Mouse (Mus musculus) colon, adult 2 months (tissue): ENCODE measurements around the gene Bud13. TPM values are rescaled to one million over a fixed set of nuclear protein-coding genes. Genes with fewer than 3 reads are reported as not detected.

Source experiments
- polyA plus RNA-seq: library from polyadenylated mRNA; depleted of rRNA; stranded (reverse); fragments of >200 nt; gene quantifications from 2 replicates; pipeline ENCODE4 v1.2.3, GENCODE M21; 2012; rRNA removed

Bud13 gene
- polyA plus RNA-seq: 6.4 and 9.0 TPM in 2 replicates

GRCm38 (mm10) chr9:46282631-46283436, at the start of gene Bud13:
Gene Bud13 (plus strand): TSS chr9:46283008.

GRCm38 (mm10) chr9:46235596-46235648, 47.4 kb upstream of the Bud13 start, which contains the start of gene Apoc3:
Gene Apoc3 (minus strand): TSS chr9:46235636.

DNA sequence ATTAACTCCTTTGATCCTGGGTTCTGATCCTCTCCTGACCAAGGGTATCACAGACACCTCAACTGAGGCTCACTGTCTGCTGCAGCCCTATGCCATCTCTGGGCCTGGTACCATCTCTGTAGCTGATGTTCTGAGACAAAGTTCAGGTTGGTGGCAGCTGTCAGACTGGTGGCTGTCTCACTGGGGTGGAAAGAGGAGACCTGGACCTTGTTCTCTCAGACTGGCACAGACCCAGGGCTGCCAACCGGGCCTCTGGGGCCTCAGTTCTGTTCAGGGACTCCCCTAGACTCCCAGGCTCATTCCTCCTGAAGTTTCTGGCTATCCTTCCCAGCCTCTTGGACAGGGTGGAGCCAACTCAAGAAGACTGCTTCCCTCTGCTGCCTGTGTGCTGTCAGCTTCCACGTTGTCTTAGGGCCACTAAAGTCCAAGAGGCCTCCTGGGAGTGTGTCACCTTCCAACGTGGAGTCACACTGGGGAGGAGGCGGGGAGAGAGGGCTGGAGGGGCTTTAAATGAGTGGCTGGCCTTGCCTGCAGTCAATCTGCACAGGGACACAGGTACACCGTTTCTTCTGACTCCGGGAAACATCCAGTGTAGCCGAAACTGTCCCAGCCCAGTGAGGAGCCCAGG, 42.2 kb upstream of the Bud13 start, which contains the start of gene Apoa4:
Gene Apoa4 (plus strand): TSS at position 171 of the 628 bp plus-strand sequence.

DNA sequence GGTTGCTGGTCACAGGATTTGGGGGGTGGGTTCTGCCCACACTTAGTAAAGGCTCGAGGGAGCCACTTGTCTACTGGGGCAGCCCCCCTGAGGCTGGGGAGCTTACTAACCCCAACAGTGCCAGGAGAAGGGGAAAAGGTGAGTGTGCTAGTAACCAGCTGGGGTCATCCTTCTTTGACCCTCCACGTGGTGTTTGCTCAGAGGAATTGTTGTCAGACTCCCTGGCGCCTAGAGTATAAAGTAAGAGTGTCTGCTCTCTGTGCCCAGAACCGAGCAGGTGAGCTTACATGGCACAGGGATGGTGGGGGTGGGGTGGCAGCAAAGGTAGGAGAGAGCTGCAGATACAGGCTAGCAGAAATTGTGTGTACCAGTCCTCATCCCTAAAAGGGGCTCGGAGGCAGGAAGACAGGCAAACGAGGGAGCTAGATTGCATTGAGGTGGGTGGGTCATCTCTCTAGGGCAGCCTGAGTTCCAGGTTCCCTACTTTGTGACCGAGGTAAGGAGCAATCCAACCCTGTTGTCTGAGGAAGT, 14.4 kb upstream of the Bud13 start, which contains the start of gene Apoa5:
Gene Apoa5 (plus strand): TSS at position 291 of the 531 bp plus-strand sequence.

DNA sequence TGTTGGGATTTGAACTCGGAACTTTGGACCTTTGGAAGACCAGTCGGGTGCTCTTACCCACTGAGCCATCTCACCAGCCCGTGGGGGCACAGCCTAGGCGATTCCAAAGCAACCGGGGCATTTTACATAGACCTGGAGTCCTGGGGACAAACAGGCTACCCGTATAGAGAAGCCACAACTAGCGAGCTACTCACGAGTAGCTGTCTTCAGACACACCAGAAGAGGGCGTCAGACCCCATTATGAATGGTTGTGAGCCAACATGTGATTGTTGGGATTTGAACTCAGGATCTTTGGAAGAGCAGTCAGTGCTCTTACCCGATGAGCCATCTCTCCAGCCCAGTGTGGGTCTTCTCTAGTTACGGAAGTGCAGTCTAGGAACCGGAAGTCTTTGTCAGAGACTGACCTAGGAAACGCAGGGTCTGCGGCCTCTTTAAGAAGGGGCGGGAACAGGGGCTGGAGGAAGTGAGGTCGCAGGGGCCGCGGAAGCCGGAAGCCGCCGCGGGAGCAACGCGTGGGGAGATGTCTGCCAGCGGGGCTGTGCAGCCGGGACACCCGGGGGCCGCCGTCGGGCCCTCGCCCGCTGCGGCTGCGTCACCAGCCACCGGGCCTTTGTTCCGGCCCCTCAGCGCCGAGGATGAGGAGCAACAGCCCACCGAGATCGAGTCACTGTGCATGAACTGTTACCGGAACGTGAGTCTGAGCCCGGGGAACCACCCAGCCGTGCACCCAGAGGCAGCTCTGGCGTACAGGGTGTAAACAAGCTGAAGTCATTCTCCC, 9.9 kb upstream of the Bud13 start, which contains the start of gene Zpr1:
Gene Zpr1 (plus strand): TSS at position 388 of the 778 bp plus-strand sequence.

GRCm38 (mm10) chr9:46319886-46320285, 37.1 kb downstream of the Bud13 start, which contains the start of gene 4931429L15Rik:
Gene 4931429L15Rik (minus strand): TSS chr9:46319986.

Other genes starting within 250 kb of the Bud13 start
- 0.95 and 1.8 TPM in 2 replicates for gene Apoa1, start 54.4 kb upstream of the Bud13 start, polyA plus RNA-seq
- 1.0 and 1.9 TPM in 2 replicates for gene Apoc3, start 47.4 kb upstream of the Bud13 start, polyA plus RNA-seq
- gene Apoa4, start 42.3 kb upstream of the Bud13 start, polyA plus RNA-seq: 0.12 and 0.32 TPM in 2 replicates
- gene Apoa5, start 14.4 kb upstream of the Bud13 start, polyA plus RNA-seq: 0.34 and 0.41 TPM in 2 replicates
- 17.2 and 19.1 TPM in 2 replicates for gene Zpr1, start 9.9 kb upstream of the Bud13 start, polyA plus RNA-seq
- not detected in 2 replicates for gene 4931429L15Rik, start 37.0 kb downstream of the Bud13 start, polyA plus RNA-seq